Mouse (Mus musculus): Measurements from ENCODE around the gene Sgsm3. TPM values are rescaled to one million over a fixed set of nuclear protein-coding genes. Genes with fewer than 3 reads are reported as not detected.

The Sgsm3 gene
- polyA plus RNA-seq, 1 experiment from 2014 or later = 7.5 TPM

DNA sequence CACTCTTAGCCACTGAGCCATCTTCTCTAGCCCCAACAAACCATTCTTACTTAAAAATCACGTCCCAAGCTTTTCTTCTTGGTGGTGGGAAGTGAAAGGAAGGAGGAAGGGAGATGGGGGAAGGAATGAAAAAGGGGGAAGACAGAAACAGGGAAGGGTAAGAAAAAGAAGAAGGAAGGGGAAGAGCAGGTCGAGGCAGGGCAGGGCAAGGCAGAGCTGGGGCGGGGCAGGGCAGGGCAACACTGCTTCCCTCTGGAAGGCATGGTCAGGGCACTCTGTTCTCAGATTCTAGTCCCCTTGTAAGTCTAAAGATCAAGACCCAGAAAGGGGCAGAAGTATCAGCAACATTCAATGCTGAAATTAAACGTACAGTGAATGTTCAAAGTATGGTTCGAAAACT lies 80.2 kb downstream of the Sgsm3 start:
- WGBS (ENCODE audit: insufficient replicate concordance) = 68% methylated on average over 5 of the region's 5 CpGs
- Histone ChIP-seq H3K9me3 (ENCODE audit: low read length) (no peaks in the 10 kb centered on the region), H3K27ac (ENCODE audit: low read depth) (no peak overlapping the region), H3K36me3 (replicated peaks; ENCODE audit: insufficient read depth, low read length) (no peaks in the 10 kb centered on the region), H3K4me1 (ENCODE audit: insufficient read depth) (peaks cover 11% of the 10 kb centered on the region; the same call in 1 of the 2 replicates), H3K9ac (replicated peaks) (no peak overlapping the region), H3K4me2 (ENCODE audit: low read depth, low read length) (no peak overlapping the region), H3K27me3 (ENCODE audit: insufficient read depth, low read length) (no peaks in the 10 kb centered on the region), H3K4me3 (ENCODE audit: low read depth, low read length) (no peak overlapping the region)
- TF ChIP-seq CTCF (IDR thresholded peaks at IDR 0.05; ENCODE audit: low read depth) (no peak), EP300 (IDR thresholded peaks at IDR 0.05; ENCODE audit: low read depth) (no peak)
- DNase-seq (no peak), ATAC-seq (no peak)

DNA sequence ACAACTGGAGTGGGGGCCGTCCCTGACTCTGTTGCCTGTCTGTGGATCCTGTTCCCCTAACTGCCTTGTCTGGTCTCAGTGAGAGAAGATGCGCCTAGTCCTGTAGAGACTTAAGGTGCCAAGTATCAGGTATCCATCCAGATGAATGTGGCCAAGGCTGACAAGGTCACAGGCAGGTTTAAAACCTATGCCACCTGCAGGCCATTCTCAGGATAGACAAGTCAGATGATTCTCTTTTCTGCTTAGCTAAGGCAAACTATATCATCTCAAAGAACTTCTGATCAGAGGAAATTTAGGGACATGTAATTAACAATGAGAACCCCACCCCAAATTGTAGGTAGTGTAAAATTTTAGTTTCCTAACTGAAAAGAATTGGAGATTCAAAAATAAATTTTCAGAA lies 83.4 kb downstream of the Sgsm3 start:
- no peak for ATAC-seq
- 86% methylated on average over 2 of the region's 2 CpGs for WGBS (ENCODE audit: insufficient replicate concordance)

More for the DNA sequence above, 83.4 kb downstream of the Sgsm3 start:
- DNase-seq = no peak
- no peaks in the 10 kb centered on the region for H3K27me3 ChIP-seq (ENCODE audit: insufficient read depth, low read length)
- no peaks in the 10 kb centered on the region for H3K36me3 ChIP-seq (replicated peaks; ENCODE audit: insufficient read depth, low read length)
- H3K4me2 ChIP-seq (ENCODE audit: low read depth, low read length) = no peak overlapping the region
- H3K9ac ChIP-seq (replicated peaks) = no peak overlapping the region
- H3K27ac ChIP-seq (ENCODE audit: low read depth) = no peak overlapping the region
- TF ChIP-seq EP300 (IDR thresholded peaks at IDR 0.05; ENCODE audit: low read depth) (no peak), CTCF (IDR thresholded peaks at IDR 0.05; ENCODE audit: low read depth) (peak; percentile 51)
- H3K4me1 ChIP-seq (ENCODE audit: insufficient read depth) = peaks cover 9% of the 10 kb centered on the region; the same call in 1 of the 2 replicates
- H3K9me3 ChIP-seq (ENCODE audit: low read length) = no peaks in the 10 kb centered on the region
- no peak overlapping the region for H3K4me3 ChIP-seq (ENCODE audit: low read depth, low read length)

Small RNA genes within 50 kb of the gene (microRNA-seq; reads per million reads assigned to microRNA genes)
- 9.3 reads per million, percentile 17 among the genes with 10 or more reads in this experiment for gene Mir5113

Other genes with a start within 250 kb of the Sgsm3 start
- gene Adsl, start 29.3 kb upstream of the Sgsm3 start, polyA plus RNA-seq (2015; fragmentation: Nextera tagmentation; extraction: Ambion mirVana) = 28.9 and 37.0 TPM in 2 replicates
- 4.3 and 4.5 TPM in 2 replicates for gene Mrtfa, start 213.0 kb downstream of the Sgsm3 start, polyA plus RNA-seq (2015; fragmentation: Nextera tagmentation; extraction: Ambion mirVana)

Data from liver, postnatal 0 days (tissue).